Mouse (Mus musculus) CH12.LX (cell line): ENCODE measurements at regions not wholly inside any gene's neighbourhood (a gene's known extent, or its start where the extent isn't known, plus 50 kb on each side); places are given as distances from the start of the nearest gene placed in this dataset.

Experiments
- DNase-seq: peaks from one replicate; pipeline ENCODE4 v3.0.0-alpha.2; 2013; ENCODE audit errors: extremely low read depth
- H3K27ac ChIP-seq: 2 replicates; pipeline ENCODE4 v1.5.1; 2012; ENCODE audit warnings: low read depth, mild to moderate bottlenecking, control low read depth, moderate library complexity; ENCODE audit not compliant: insufficient read depth
- H3K27me3 ChIP-seq: replicated peaks from 2 replicates; pipeline ENCODE3; 2012; ENCODE audit warnings: inconsistent platforms
- H3K36me3 ChIP-seq, 2 experiments: replicated peaks in 1 of 2; 2 replicates each; pipeline versions ENCODE3 to v1.6.1; 2012; ENCODE audit warnings: inconsistent platforms in 1 of 2, low read length in 1 of 2, mild to moderate bottlenecking in 1 of 2, mixed read lengths in 1 of 2, moderate library complexity in 1 of 2; ENCODE audit not compliant: control insufficient read depth in 1 of 2, insufficient read depth in 1 of 2
- H3K4me1 ChIP-seq, 2 experiments: 2 replicates each; pipeline ENCODE4 v1.6.1; 2012; ENCODE audit warnings: inconsistent platforms in 1 of 2, moderate library complexity in 1 of 2; ENCODE audit not compliant: insufficient read depth in 2 of 2, control insufficient read depth in 1 of 2
- H3K4me2 ChIP-seq: 2 replicates; pipeline ENCODE4 v1.6.1; 2012; ENCODE audit warnings: low read depth, mild to moderate bottlenecking, control low read depth; ENCODE audit not compliant: poor library complexity, insufficient read depth, severe bottlenecking
- H3K4me3 ChIP-seq, 3 experiments: fragments of 150-350 bp in 1 of 3; sonication (generic) in 1 of 3; replicated peaks in 1 of 3; 2 replicates each; pipeline versions ENCODE3 to v1.5.1; 2011 to 2012; ENCODE audit warnings: low read depth in 2 of 3, low read length in 2 of 3, mild to moderate bottlenecking in 2 of 3, moderate library complexity in 2 of 3, control low read depth in 1 of 3, improper control_type of control experiment in 1 of 3, inconsistent platforms in 1 of 3, mixed read lengths in 1 of 3; ENCODE audit not compliant: poor library complexity in 1 of 3
- H3K79me2 ChIP-seq: replicated peaks from 2 replicates; pipeline ENCODE4 v1.6.1; 2012; ENCODE audit warnings: mild to moderate bottlenecking, moderate library complexity; ENCODE audit not compliant: control insufficient read depth, poor library complexity, insufficient read depth, severe bottlenecking; ENCODE audit errors: extremely low read depth
- H3K9ac ChIP-seq: 2 replicates; pipeline ENCODE4 v1.6.1; 2012; ENCODE audit warnings: low read depth, mild to moderate bottlenecking, control low read depth, moderate library complexity; ENCODE audit not compliant: insufficient read depth
- H3K9me3 ChIP-seq: replicated peaks from 2 replicates; pipeline ENCODE3; 2012; ENCODE audit warnings: low read length, inconsistent platforms, mixed read lengths
- BHLHE40 ChIP-seq: IDR thresholded peaks from 2 replicates; pipeline ENCODE4 v1.6.1; 2011; ENCODE audit warnings: mild to moderate bottlenecking, low read depth, low read length, improper control_type of control experiment
- CTCF ChIP-seq, 2 experiments: IDR thresholded peaks in 1 of 2; conservative IDR thresholded peaks in 1 of 2; 2 replicates each; pipeline ENCODE4 v1.5.1; 2011 to 2012; ENCODE audit warnings: low read depth in 2 of 2, low read length in 2 of 2, improper control_type of control experiment in 1 of 2, inconsistent platforms in 1 of 2, mild to moderate bottlenecking in 1 of 2, moderate library complexity in 1 of 2
- ELF1 ChIP-seq: IDR thresholded peaks from 2 replicates; pipeline ENCODE4 v1.6.1; 2014; ENCODE audit warnings: low read depth, mild to moderate bottlenecking, inconsistent platforms, low read length, improper control_type of control experiment
- EP300 ChIP-seq: IDR thresholded peaks from 2 replicates; pipeline ENCODE4 v1.6.1; 2011; ENCODE audit warnings: low read length, improper control_type of control experiment
- HCFC1 ChIP-seq: IDR thresholded peaks from 2 replicates; pipeline ENCODE4 v1.6.1; 2012; ENCODE audit warnings: low read depth, mild to moderate bottlenecking, inconsistent platforms, low read length, improper control_type of control experiment
- IRF4 ChIP-seq: IDR thresholded peaks from 2 replicates; pipeline ENCODE4 v1.6.1; 2014; ENCODE audit warnings: low read depth, mild to moderate bottlenecking, inconsistent platforms, low read length, improper control_type of control experiment
- JUN ChIP-seq: IDR thresholded peaks from 2 replicates; pipeline ENCODE4 v1.6.1; 2011; ENCODE audit warnings: low read depth, mild to moderate bottlenecking, low read length, improper control_type of control experiment, moderate library complexity; ENCODE audit not compliant: insufficient read depth
- JUND ChIP-seq: conservative IDR thresholded peaks from 2 replicates; pipeline ENCODE4 v1.6.1; 2011; ENCODE audit warnings: low read depth, low read length, improper control_type of control experiment
- MAFK ChIP-seq: IDR thresholded peaks from 2 replicates; pipeline ENCODE4 v1.6.1; 2011; ENCODE audit warnings: low read length, improper control_type of control experiment; ENCODE audit not compliant: insufficient replicate concordance
- MAZ ChIP-seq: IDR thresholded peaks from 2 replicates; pipeline ENCODE4 v1.6.1; 2012; ENCODE audit warnings: low read depth, mild to moderate bottlenecking, inconsistent platforms, low read length, improper control_type of control experiment, moderate library complexity
- NELFE ChIP-seq: IDR thresholded peaks from 2 replicates; pipeline ENCODE4 v1.6.1; 2011; ENCODE audit warnings: low read depth, low read length, improper control_type of control experiment
- NRF1 ChIP-seq: IDR thresholded peaks from 2 replicates; pipeline ENCODE4 v1.6.1; 2014; ENCODE audit warnings: low read depth, mild to moderate bottlenecking, inconsistent platforms, low read length, improper control_type of control experiment, moderate library complexity
- PAX5 ChIP-seq: IDR thresholded peaks from 2 replicates; pipeline ENCODE4 v1.6.1; 2012; ENCODE audit warnings: low read length, inconsistent platforms, mixed read lengths
- POLR2A ChIP-seq: IDR thresholded peaks from 2 replicates; pipeline ENCODE4 v1.6.1; 2011; ENCODE audit warnings: low read depth, mild to moderate bottlenecking, improper control_type of control experiment, low read length
- POLR2AphosphoS2 ChIP-seq: IDR thresholded peaks from 2 replicates; pipeline ENCODE4 v1.6.1; 2011; ENCODE audit warnings: low read depth, low read length, improper control_type of control experiment
- RAD21 ChIP-seq: IDR thresholded peaks from 2 replicates; pipeline ENCODE4 v1.6.1; 2011; ENCODE audit warnings: low read depth, mild to moderate bottlenecking, low read length, improper control_type of control experiment, moderate library complexity
- SIN3A ChIP-seq: IDR thresholded peaks from 2 replicates; pipeline ENCODE4 v1.6.1; 2012; ENCODE audit warnings: low read length, improper control_type of control experiment, inconsistent platforms
- SMC3 ChIP-seq: IDR thresholded peaks from 2 replicates; pipeline ENCODE4 v1.6.1; 2011; ENCODE audit warnings: low read depth, low read length, improper control_type of control experiment
- TBP ChIP-seq: conservative IDR thresholded peaks from 2 replicates; pipeline ENCODE4 v1.6.1; 2011; ENCODE audit warnings: low read depth, low read length, improper control_type of control experiment
- TCF12 ChIP-seq: IDR thresholded peaks from 2 replicates; pipeline ENCODE4 v1.6.1; 2014; ENCODE audit warnings: low read depth, mild to moderate bottlenecking, inconsistent platforms, low read length, improper control_type of control experiment
- UBTF ChIP-seq: IDR thresholded peaks from 2 replicates; pipeline ENCODE4 v1.6.1; 2012; ENCODE audit warnings: low read depth, mild to moderate bottlenecking, inconsistent platforms, low read length, improper control_type of control experiment, moderate library complexity
- ZC3H11A ChIP-seq: IDR thresholded peaks from 2 replicates; pipeline ENCODE4 v1.6.1; 2012; ENCODE audit warnings: low read depth, mild to moderate bottlenecking, inconsistent platforms, low read length, improper control_type of control experiment
- ZKSCAN1 ChIP-seq: IDR thresholded peaks from 2 replicates; pipeline ENCODE4 v1.6.1; 2012; ENCODE audit warnings: low read depth, inconsistent platforms, low read length, improper control_type of control experiment, borderline replicate concordance
- ZNF384 ChIP-seq: IDR thresholded peaks from 2 replicates; pipeline ENCODE4 v1.6.1; 2012; ENCODE audit warnings: low read depth, low read length, improper control_type of control experiment, inconsistent platforms
- dilution Hi-C: fragments of 300-500 bp; cut with MboI; formaldehyde crosslinking; loops from 2 replicates; pipeline ENCODE4 v1.14.3; 2020; ENCODE audit warnings: low sequenced_read_pairs; ENCODE audit not compliant: extremely low pct_unique_long_range_greater_than_20kb, extremely low pct_ligation_motif_present
- in situ Hi-C: fragments of 300-500 bp; cut with MboI; formaldehyde crosslinking; loops from 3 replicates; pipeline ENCODE4 v1.14.3; 2019; ENCODE audit warnings: low sequenced_read_pairs, low pct_ligation_motif_present, low pct_unique_long_range_greater_than_20kb, mixed read lengths

DNA sequence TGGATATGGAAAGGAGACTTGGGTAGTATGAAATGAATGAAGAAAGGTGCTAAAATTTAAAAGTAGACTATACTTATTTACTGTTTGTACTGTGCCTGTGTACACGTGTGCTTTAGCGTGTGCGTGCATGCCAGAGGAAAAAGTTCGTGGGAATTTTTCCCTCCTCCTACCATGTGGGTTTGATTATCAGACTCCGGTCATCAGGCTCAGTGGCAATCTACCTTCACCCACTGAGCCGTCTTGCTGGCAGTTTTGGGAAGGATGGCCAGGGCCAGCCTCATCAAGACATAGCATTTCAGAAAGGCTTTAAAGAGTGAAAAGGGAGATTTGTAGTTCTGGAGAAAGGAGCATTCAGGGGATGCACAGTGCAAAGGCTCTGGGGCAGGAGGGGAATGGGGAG, 87.0 kb upstream of the Tpm1 start:
- H3K9me3 ChIP-seq: no peaks in the 10 kb centered on the region
- H3K9ac ChIP-seq: no peak overlapping the region
- no peak overlapping the region for H3K27ac ChIP-seq
- peaks cover 7 to 35% of the 10 kb centered on the region in 2 experiments for H3K4me1 ChIP-seq
- TF ChIP-seq JUN (no peak), SMC3 (no peak), IRF4 (no peak), EP300 (no peak), TCF12 (no peak), RAD21 (no peak), ELF1 (no peak), NELFE (no peak), HCFC1 (no peak), BHLHE40 (no peak), MAZ (no peak), JUND (no peak), POLR2A (no peak), CTCF (conservative IDR thresholded peaks at IDR 0.05 in 1 of 2, IDR thresholded peaks at IDR 0.05 in 1 of 2; ENCODE audit: low read depth in 2 of 2, low read length in 2 of 2) (no peak), MAFK (no peak)
- no peak overlapping the region for H3K4me3 ChIP-seq
- no peak for DNase-seq
- H3K36me3 ChIP-seq: no peaks in the 10 kb centered on the region
- in situ Hi-C loops: loop anchor here (10.0 kb wide), 1 partner anchor 91 kb away; the partner anchor contains the start of gene Tpm1
- H3K27me3 ChIP-seq: no peaks in the 10 kb centered on the region
- no peaks in the 10 kb centered on the region for H3K79me2 ChIP-seq
- dilution Hi-C loops: no loop called here
- H3K4me2 ChIP-seq: no peak overlapping the region

DNA sequence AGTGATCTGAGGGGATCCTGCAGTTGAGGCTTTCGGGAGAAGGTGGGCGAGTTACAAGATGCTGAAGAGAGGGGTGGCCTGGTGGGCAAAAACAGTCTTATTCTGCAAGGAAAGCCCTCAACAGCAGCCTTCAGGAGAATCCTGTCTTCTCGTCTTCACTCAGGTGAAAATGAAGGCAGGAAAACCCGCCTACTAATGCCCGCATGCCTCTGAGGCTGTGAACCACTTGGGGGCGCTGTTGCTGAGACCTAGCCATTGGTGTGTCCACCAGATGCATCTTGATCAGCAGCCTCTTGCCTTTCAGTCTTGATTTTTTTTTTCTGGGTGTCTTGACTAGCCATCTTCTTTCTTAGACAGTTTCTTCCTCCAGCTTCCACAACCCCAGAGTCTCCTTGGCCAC, 85.2 kb upstream of the Tpm1 start:
- in situ Hi-C loops: loop anchor here (10.0 kb wide), 1 partner anchor 90 kb away; the partner anchor contains the start of gene Tpm1

More for the DNA sequence above, 85.2 kb upstream of the Tpm1 start:
- Histone ChIP-seq H3K4me2 (no peak overlapping the region), H3K27me3 (no peaks in the 10 kb centered on the region), H3K4me3 (no peak overlapping the region), H3K4me1 (peaks cover 0 to 29% of the 10 kb centered on the region in 2 experiments; a peak in 3 of 4 replicates), H3K79me2 (no peaks in the 10 kb centered on the region), H3K36me3 (no peaks in the 10 kb centered on the region), H3K9ac (no peak overlapping the region), H3K27ac (no peak overlapping the region), H3K9me3 (no peaks in the 10 kb centered on the region)
- TF ChIP-seq ZKSCAN1: no peak
- TF ChIP-seq ZNF384: peak; percentile 36; the same call in 1 of the 2 replicates
- TF ChIP-seq CTCF (conservative IDR thresholded peaks at IDR 0.05 in 1 of 2, IDR thresholded peaks at IDR 0.05 in 1 of 2; ENCODE audit: low read depth in 2 of 2, low read length in 2 of 2): peak; percentile 35 to 72; a peak in 2 of 4 replicates
- TF ChIP-seq SIN3A: no peak
- no peak for TF ChIP-seq MAFK
- no peak for TF ChIP-seq POLR2AphosphoS2
- TF ChIP-seq RAD21: peak; percentile 53
- TF ChIP-seq TBP: no peak
- no peak for TF ChIP-seq NRF1
- no peak for TF ChIP-seq BHLHE40
- TF ChIP-seq PAX5: no peak
- TF ChIP-seq UBTF: no peak
- no peak for TF ChIP-seq ZC3H11A
- peak; percentile 70 for TF ChIP-seq SMC3
- DNase-seq: peak; percentile 44
- dilution Hi-C loops: no loop called here
